Mouse (Mus musculus): ENCODE data around the gene Zfp867.

Gene Zfp867

DNA sequence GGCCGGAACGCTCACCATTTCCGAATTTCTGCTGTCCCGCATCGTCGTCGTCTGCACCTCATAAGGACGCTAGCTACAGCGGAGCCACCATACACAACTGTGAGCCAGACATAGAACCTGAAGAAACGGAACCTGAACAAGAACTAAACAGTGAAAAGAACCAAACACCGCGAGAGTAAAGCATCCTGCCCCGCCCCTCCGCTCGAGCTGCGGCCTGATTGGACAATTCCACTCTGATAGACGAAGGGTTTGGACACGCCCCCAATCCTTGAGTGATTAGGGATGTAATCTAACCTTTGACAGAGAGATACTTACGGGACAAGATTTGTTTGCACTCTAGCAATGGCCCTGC, at the start of gene Zfp867:
TSS of gene Zfp867 (minus strand) at position 149 of the 352 bp plus-strand sequence.
- DNase-seq, result peak; percentile 93 to 95

GRCm38 (mm10) chr11:59519741-59520495, 47.6 kb upstream of the Zfp867 start:
- DNase-seq, result no peak

- no peak for DNase-seq
Observed at GRCm38 (mm10) chr11:59518226-59518625, 46.0 kb upstream of the Zfp867 start.

DNA sequence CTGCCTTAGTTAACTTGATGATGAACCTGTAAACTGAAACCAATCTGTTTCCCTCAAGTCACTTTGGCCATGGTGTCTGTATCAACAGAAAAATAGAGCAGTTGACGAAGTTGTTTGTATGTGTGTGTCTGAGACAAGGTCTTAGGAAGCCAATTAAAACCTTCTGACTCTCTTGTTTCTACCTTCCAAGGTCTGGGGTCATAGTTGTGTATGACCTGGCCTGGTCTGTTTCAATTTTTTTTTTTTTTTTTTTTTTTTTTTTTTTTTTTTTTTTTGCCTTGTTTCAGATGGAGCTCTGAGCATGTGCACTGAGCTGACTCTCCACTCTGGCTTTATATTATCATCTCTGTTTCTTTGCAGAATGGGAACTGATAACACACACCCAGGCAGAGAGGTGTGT, 45.2 kb upstream of the Zfp867 start:
- DNase-seq, result no peak

GRCm38 (mm10) chr11:59514789-59515188, 42.5 kb upstream of the Zfp867 start:
- DNase-seq, result no peak

GRCm38 (mm10) chr11:59514381-59514780, 42.1 kb upstream of the Zfp867 start:
- DNase-seq, result no peak

GRCm38 (mm10) chr11:59513556-59513955, 41.3 kb upstream of the Zfp867 start:
- no peak for DNase-seq

DNA sequence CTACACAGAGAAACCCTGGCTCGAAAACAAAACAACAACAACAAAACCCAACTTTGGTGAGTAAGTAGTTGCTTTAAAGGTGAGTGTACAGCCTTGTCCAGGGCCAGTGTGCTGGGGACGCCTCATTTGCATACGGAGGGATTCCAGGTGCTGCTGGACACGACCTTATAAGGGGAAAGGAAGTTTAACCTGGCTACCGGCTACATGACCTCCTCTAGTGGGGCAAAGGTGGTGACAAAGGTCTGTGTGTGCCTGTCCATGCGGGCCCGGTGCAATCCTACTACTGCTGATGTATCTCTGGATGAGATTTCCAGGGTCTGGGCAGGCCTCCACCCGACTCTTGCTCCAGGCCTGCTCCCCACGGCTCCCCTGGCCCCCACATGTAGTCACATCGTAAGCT, 40.5 kb upstream of the Zfp867 start:
- no peak for DNase-seq

DNA sequence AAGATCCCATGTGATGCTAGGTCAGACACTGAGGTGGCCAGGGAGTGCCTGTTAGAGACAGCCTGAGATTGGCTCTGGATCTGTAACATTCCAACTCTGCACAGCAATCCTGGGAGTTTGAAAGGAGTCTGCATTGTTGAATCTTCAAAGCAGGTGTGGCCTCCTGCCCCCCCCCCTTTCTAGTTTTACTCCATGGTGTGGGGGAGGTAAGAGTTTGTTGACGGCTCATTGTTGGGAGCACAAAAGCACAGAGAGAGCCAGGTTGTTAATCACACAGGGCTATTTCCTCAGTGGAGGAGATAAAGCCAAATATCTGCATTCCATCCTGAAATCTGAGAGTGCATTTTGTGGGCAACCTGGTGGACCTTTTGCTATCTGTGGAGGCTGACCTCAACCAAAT, 39.3 kb upstream of the Zfp867 start:
- DNase-seq, result no peak

- no peak for DNase-seq
Observed at GRCm38 (mm10) chr11:59506713-59507074, 34.4 kb upstream of the Zfp867 start.

DNA sequence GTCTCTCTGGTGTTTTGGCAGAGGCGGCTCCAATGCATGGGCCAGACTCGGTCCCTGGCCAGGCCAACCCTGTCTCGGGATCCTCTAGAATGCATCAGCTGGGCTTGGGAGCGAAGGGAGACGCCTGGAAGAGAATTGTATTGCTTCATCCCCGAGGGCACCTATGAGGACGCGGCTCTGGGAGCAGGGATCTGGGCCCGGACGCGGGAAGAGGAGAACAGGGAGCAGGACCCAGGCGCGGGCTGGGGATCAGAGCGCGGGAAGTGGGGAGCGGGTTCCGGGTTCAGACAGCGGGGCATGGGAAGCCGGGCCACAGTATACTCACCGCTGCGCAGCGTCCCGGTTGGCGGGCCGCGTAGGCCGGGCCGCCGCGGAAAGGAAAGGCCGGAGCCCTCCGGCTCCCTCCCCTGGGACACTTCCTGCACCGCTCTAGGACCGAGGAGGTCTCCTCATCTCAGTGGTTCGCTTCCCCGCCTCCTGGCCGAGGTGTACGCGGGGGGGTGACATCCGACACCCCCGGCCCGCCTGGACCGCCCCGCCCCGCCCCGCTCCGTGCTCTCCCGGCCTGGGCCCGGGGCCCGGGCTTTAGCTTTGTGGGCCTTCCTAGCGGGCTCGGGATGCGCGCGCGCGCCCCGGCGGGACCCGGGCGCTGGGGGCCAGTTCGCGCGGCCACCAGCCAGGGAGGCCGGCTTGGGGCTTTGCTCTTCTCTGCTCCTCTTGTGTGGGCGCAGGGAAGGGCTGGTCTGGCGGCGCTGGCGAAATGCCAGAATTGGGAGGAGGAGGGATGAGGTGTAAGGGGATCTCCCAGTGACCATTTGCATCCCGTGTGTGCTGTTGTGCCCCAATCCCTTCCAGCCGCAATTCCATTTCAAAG, 33.8 kb upstream of the Zfp867 start:
- DNase-seq, result peak; percentile 89 to 93

DNA sequence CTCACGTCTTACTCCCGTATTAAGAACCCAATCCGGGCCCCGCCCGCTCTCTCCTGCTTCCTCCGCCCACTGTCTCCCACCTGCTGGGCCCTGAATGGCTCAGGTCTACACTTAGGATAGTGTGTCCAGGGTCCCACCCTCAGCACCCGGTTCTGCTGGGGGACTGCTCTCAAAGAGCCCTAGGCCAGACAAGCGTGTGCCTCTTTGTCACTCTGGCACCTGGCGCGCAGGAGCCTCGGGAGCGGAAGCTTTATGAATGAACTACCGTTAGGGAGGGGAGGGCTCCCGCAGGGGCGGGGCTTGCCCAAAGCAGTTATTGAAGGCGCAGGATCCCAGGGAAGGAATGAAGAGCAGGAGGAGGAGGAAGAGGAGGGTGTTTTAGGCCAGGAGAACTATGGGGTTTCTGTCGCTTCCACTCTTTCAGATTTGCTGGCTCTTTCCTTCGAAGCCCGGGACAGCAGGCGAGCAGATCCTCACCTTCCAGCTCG, 33.1 kb upstream of the Zfp867 start:
- DNase-seq, result peak; percentile 70 to 72

DNA sequence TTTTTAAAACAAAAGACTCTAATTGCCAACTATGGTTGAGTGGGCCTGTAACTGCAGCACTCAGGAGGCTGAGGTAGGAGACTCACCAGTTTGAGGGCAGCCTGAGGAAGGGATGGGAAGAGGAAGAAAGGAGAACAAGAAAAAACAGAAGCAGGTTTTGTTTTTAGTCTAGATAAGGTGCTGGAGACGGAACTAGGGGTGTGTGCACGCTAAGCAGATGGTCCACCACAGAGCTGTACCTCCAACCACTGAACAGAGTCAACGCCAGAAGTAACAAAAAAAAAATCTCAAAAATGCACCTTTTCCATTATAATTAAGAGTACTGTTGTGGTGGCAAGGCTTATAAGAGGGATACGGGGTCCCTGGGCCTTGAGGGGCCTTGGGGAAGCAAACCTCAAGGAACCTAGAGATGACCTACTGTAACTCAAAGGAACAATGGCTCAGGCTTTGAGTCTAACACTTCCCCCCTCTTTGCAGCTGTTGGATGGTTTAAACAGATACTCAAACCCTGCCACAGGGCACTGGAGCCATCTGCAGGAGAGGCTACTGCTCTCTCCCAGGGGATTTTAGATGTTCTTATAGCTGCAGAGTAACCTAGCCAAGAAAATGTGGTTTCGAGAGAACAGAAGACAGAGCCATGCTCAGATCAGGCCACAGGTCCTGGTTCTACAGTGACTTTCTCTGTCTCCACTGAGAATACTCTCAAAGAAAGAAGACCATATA, 29.9 kb upstream of the Zfp867 start:
- DNase-seq, result no peak

DNA sequence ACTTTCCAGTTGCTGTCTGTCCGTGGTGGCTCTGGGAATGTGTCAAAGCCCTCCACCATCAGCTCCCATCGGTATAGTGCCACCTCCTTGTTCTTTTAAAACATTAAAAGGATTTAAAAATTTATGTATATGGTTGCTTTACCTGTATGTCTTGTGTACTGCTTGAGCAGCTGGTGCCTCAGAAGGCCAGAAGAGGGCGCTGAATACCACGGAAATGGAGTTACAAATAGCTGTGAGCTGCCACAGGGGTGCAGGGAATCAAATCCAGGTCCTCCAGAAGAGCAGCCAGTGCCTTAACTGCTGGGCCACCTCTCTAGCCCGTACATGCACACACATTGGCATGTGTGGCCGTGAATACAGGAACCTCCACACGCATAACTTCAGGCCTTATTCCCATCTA, 25.5 kb upstream of the Zfp867 start:
- no peak for DNase-seq

DNA sequence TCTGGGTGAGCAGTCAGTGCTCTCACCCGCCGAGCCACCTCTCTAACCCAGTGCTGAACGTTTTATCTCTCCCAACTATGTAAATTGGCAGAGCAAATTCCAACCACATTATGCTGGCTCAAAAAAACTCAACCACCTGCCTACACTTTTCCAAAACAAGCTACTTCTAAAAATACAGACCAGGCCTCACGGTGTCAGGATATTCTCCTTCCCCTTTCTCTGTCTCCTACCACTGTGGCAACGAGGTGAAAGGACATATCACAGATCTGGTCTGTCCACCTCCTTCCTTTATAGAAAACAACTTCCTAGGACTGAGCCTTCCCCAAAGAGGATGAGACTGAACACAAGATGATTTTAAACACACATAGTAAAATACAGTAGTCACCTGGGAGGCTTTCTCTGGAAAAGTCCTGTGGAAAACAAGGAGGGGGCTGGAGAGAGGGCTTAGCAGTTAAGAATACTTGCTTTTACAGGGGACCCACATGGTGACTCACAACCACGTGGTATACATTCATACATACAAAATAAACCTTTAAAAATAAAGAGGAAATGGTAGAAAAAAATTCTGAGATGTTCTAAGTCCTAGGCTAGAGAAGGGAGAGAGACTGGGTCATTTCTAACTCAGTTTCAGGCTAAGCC, 24.5 kb upstream of the Zfp867 start:
- no peak for DNase-seq

DNA sequence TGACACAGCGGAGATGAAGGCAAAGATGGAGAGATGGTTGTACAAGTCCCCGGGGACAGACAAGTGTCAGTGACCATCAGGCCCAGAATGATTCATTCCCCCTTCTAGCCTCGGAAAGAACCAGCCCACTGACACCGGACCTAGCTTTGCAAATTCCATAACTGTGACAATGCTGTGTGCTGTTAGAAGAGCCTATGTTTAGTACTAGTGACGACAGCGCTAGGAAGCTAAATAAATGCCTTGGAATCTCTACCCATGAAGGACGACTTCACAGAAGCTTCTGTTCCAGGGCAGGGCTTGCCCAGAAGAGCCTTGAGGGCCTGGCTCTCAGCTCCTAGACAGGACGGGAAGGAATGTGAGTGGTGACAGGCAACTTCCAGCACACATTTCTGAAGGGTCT, 13.9 kb upstream of the Zfp867 start:
- no peak for DNase-seq

- no peak for DNase-seq
Observed at GRCm38 (mm10) chr11:59485641-59486040, 13.4 kb upstream of the Zfp867 start.

- DNase-seq, result peak; percentile 18 to 58
Observed at GRCm38 (mm10) chr11:59483212-59483611, 10.9 kb upstream of the Zfp867 start.

DNA sequence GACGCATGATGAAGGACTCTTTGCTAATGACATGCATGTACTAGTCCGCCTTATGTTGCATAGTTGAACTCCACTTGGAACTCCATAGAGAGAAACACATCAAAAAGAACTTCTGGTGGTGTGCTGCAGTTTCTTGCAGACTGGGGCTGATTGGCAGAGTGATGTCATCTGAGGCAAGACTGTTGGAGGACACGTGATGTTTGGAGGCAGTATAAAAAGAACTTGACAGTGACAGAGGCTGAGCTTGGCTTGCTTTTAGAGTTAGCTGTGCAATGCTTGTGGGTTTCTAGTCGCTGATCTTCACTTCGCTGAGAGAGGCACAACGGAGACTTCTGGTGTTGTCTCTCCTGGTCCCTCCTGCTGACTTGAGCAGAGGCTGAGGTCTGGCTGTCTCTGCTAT, 5.0 kb upstream of the Zfp867 start:
- DNase-seq, result no peak

DNA sequence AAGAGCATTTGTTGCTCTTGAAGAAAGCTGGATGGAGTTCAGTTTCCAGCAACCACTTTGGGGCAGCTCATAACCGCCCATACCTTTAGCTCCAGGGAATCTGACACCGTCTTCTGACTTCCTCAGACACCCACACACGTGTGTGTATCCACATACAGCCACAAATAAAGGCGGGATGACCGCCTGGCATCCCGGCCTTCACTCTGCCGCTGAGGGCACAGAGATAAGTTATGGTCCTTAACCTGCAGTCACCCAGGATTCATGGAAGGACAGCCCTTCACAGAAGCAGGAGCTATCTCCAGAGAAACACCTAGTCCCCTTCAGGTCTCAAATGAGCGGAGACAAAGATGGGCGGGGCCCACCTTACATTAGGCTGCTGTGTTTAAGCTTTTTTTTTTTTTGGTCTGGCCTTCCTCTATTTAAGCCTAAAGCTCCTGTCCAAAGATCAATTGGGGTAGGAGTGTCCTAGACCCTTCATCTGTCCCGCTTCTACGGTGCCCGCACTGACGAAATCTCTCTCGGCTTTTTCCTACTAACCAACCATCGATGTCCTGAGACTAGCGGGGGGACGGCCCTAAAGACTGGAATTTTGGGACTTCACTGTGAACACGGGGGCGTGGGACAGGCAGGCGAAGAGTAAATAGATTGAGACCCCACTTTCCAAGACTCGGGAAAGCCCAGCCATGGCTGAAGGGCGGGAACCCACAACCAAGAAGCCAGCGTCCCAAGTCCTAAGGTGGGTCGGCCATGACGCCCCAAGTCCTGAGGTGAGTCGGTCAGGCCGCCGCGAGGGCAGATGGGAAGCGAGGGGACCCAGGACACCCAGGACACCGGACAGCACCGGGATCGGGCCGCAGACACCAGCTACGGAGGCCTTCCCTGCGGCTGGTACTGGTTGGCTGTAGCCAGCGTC, 605 bp downstream of the Zfp867 start:
- DNase-seq, result no peak

- DNase-seq, result no peak
Observed at GRCm38 (mm10) chr11:59460459-59460858, 11.8 kb downstream of the Zfp867 start.

GRCm38 (mm10) chr11:59458973-59459372, 13.3 kb downstream of the Zfp867 start:
- peak; percentile 88 to 91 for DNase-seq
